Mouse (Mus musculus) thymus, postnatal 0 days (tissue): ENCODE results near the gene Trio. TPM values are rescaled to one million over a fixed set of nuclear protein-coding genes. Genes with fewer than 3 reads are reported as not detected.
"Not testable (repeated sequence)": the region's sequence is repeated elsewhere in the genome, so short reads cannot be mapped to it uniquely, and the experiment has no call there.

Source experiments
- DNase-seq: peaks from one replicate; pipeline ENCODE4 v3.0.0-alpha.2; 2015; ENCODE audit warnings: low spot score
- polyA plus RNA-seq: library from polyadenylated mRNA; unstranded; fragments of >200 nt; fragmentation: Nextera tagmentation; extraction: Ambion mirVana; gene quantifications from 2 replicates; pipeline ENCODE4 v1.2.1, GENCODE M21; 2015

The Trio gene
- polyA plus RNA-seq, 1 experiment from 2014 or later: 8.0 TPM

- no peak for DNase-seq
These were observed 280.7 kb downstream of the Trio start for GRCm38 (mm10) chr15:27744995-27745394.

- DNase-seq: no peak
These were observed 285.6 kb downstream of the Trio start for GRCm38 (mm10) chr15:27740080-27740479.

GRCm38 (mm10) chr15:27731818-27732217 is 293.8 kb downstream of the Trio start:
- DNase-seq: no peak

GRCm38 (mm10) chr15:27726228-27726627 is 299.4 kb downstream of the Trio start:
- DNase-seq: peak; percentile 48

- no peak for DNase-seq
These were observed 300.6 kb downstream of the Trio start for GRCm38 (mm10) chr15:27724796-27725680.

GRCm38 (mm10) chr15:27724298-27724697 is 301.4 kb downstream of the Trio start:
- peak; percentile 81 for DNase-seq

GRCm38 (mm10) chr15:27723746-27724145 is 301.9 kb downstream of the Trio start:
- DNase-seq: no peak

GRCm38 (mm10) chr15:27720297-27720696 is 305.4 kb downstream of the Trio start:
- not testable (repeated sequence) for DNase-seq

GRCm38 (mm10) chr15:27718668-27719067 is 307.0 kb downstream of the Trio start:
- no peak for DNase-seq

GRCm38 (mm10) chr15:27715331-27715730 is 310.3 kb downstream of the Trio start:
- DNase-seq: peak; percentile 77

- no peak for DNase-seq
These were observed 314.9 kb downstream of the Trio start for GRCm38 (mm10) chr15:27710698-27711097.

GRCm38 (mm10) chr15:27708968-27709612 is 316.6 kb downstream of the Trio start:
- DNase-seq: no peak

GRCm38 (mm10) chr15:27708499-27708898 is 317.1 kb downstream of the Trio start:
- DNase-seq: no peak

GRCm38 (mm10) chr15:27702972-27703313 is 322.7 kb downstream of the Trio start:
- no peak for DNase-seq

- DNase-seq: peak; percentile 71
These were observed 323.3 kb downstream of the Trio start for GRCm38 (mm10) chr15:27702031-27702971.

GRCm38 (mm10) chr15:27697632-27698031 is 328.0 kb downstream of the Trio start:
- DNase-seq: no peak

GRCm38 (mm10) chr15:27693235-27693634 is 332.4 kb downstream of the Trio start:
- DNase-seq: no peak

- no peak for DNase-seq
These were observed 333.5 kb downstream of the Trio start for GRCm38 (mm10) chr15:27692161-27692560.

GRCm38 (mm10) chr15:27691213-27691612 is 334.4 kb downstream of the Trio start:
- DNase-seq: no peak

GRCm38 (mm10) chr15:27688041-27688651 is 337.5 kb downstream of the Trio start:
- DNase-seq: no peak

- no peak for DNase-seq
These were observed 340.8 kb downstream of the Trio start for GRCm38 (mm10) chr15:27684813-27685212.
